Mouse (Mus musculus) adrenal gland, postnatal 14 days (tissue): ENCODE measurements around the gene Olfr785. TPM values are rescaled to one million over a fixed set of nuclear protein-coding genes. Genes with fewer than 3 reads are reported as not detected.
"Not testable (repeated sequence)": the region's sequence is repeated elsewhere in the genome, so short reads cannot be mapped to it uniquely, and the experiment has no call there.

Source experiments
- DNase-seq: peaks from one replicate; pipeline ENCODE4 v3.0.0; 2021; ENCODE audit warnings: mixed read lengths
- long read RNA-seq, 2 experiments: library from polyadenylated mRNA; stranded (forward); transcript quantifications; one replicate each; pipeline ENCODE4 v2.0.0; 2021
- total RNA-seq: library from RNA; stranded (reverse); gene quantifications from 2 replicates; pipeline ENCODE4 v1.2.3, GENCODE M21; 2021

Gene Olfr785
- not detected in 2 replicates for total RNA-seq
- long read RNA-seq, experiment 1, result 0 reads
- long read RNA-seq, experiment 2, result 0 reads

DNA sequence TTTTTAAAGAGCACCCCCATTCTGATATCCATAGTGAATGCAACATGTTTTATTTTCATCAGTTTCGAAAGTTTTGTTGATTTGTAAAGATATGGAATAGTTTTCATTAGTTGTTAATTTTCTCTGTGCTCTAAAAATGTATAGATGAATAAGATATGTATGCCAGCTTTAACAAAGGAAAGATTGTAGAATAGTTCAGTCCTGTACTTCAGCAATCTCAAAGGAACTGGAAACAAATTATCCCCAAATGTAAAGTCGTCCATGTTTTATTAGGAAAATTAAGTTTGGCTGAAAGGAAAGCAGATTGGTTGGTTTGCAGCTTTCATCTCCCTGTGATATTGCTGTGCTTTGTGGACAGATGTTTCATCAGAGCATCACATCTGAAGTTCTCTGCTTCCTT is at the start of gene Olfr785:
TSS of gene Olfr785 (plus strand) at position 301 of the 400 bp plus-strand sequence.
- DNase-seq, result no peak

DNA sequence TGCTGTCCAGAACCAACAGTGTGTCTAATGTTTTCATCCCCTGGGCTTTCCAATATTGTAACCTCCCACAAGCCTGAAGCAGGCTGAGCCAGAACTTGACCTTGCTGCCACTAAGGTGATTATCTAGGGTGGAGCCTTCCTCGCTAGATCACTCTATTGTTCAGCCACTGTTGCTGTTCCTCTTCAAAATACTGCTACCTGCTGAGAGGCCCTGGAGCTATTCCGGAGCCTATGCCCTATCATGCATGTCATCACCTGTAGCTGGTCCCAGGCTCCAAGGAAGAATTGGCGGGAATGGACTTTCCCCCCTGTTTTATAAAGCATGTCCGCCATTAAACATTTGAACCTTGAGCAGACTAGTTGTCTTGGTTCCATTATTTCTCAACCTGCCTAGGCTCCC is 48.7 kb upstream of the Olfr785 start:
- DNase-seq, result not testable (repeated sequence)

- no peak for DNase-seq
These were observed 47.9 kb upstream of the Olfr785 start for GRCm38 (mm10) chr10:129357307-129357706.

- not testable (repeated sequence) for DNase-seq
These were observed 31.2 kb upstream of the Olfr785 start for GRCm38 (mm10) chr10:129374051-129374450.

DNA sequence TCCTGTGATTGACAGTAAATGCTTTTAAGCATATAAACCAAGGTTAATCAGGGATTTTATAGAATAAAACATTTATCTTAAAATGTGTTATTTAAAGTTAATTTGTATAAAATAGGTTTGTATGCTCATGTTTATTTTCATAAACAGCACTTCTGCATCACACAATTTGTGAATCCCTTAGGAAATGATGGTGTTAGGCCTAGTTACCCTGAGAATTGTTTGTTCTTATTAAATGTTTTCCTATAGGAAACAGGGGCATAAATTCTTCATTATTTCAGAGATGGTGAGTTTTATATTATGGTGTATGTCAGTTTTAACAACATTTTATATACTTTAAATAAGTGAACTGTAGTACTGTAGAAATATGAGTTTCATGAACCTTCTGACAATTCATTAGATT is 21.4 kb upstream of the Olfr785 start, which contains the start of gene Olfr784:
TSS of gene Olfr784 (plus strand) at position 301 of the 400 bp plus-strand sequence.
- no peak for DNase-seq

- DNase-seq, result no peak
These were observed 4.3 kb upstream of the Olfr785 start for GRCm38 (mm10) chr10:129400892-129401291.

- DNase-seq, result no peak
These were observed 21.8 kb downstream of the Olfr785 start, which contains the start of gene Olfr786 for GRCm38 (mm10) chr10:129427006-129427405. Olfr786 (plus strand) TSS chr10:129427306.

Other genes with a start within 250 kb of the Olfr785 start
- not detected in 2 replicates for gene Olfr771, start 240.7 kb upstream of the Olfr785 start, total RNA-seq
- not detected in 2 replicates for gene Olfr772, start 227.5 kb upstream of the Olfr785 start, total RNA-seq
- not detected in 2 replicates for gene Olfr773, start 218.0 kb upstream of the Olfr785 start, total RNA-seq
- gene Olfr774, start 169.2 kb upstream of the Olfr785 start, total RNA-seq, result not detected in 2 replicates
- gene Olfr775, start 157.0 kb upstream of the Olfr785 start, total RNA-seq, result not detected in 2 replicates
- not detected in 2 replicates for gene Olfr776, start 146.3 kb upstream of the Olfr785 start, total RNA-seq
- not detected in 2 replicates for gene Olfr777, start 133.9 kb upstream of the Olfr785 start, total RNA-seq
- gene Olfr780, start 87.3 kb upstream of the Olfr785 start, total RNA-seq, result not detected in 2 replicates
- gene Olfr781, start 76.6 kb upstream of the Olfr785 start, total RNA-seq, result not detected in 2 replicates
- not detected in 2 replicates for gene Olfr782, start 56.6 kb upstream of the Olfr785 start, total RNA-seq
- not detected in 2 replicates for gene Olfr784, start 21.3 kb upstream of the Olfr785 start, total RNA-seq
- gene Olfr786, start 21.9 kb downstream of the Olfr785 start, total RNA-seq, result not detected in 2 replicates
- not detected in 2 replicates for gene Olfr787, start 56.4 kb downstream of the Olfr785 start, total RNA-seq
- not detected in 2 replicates for gene Olfr788, start 65.6 kb downstream of the Olfr785 start, total RNA-seq
- gene Olfr789, start 79.3 kb downstream of the Olfr785 start, total RNA-seq, result not detected in 2 replicates
- gene Olfr790, start 93.1 kb downstream of the Olfr785 start, total RNA-seq, result not detected in 2 replicates
- not detected in 2 replicates for gene Olfr791, start 116.4 kb downstream of the Olfr785 start, total RNA-seq
- gene Olfr792, start 133.7 kb downstream of the Olfr785 start, total RNA-seq, result not detected in 2 replicates
- not detected in 2 replicates for gene Olfr794, start 162.2 kb downstream of the Olfr785 start, total RNA-seq
- not detected in 2 replicates for gene Olfr796, start 207.1 kb downstream of the Olfr785 start, total RNA-seq
- not detected in 2 replicates for gene Olfr798, start 222.5 kb downstream of the Olfr785 start, total RNA-seq
- not detected in 2 replicates for gene Olfr799, start 232.1 kb downstream of the Olfr785 start, total RNA-seq